Mouse (Mus musculus) limb, embryonic 11.5 days (tissue): Measurements from ENCODE around the gene Ropn1l. TPM values are rescaled to one million over a fixed set of nuclear protein-coding genes. Genes with fewer than 3 reads are reported as not detected.
A peak's percentile ranks its signal among the peaks of the same experiment; 100 is the strongest.

ENCODE experiments used
- ATAC-seq: fragments of 200-750 bp; cut with Nextera tagmentation; 2 replicates; pipeline ENCODE4 v1.8.0; 2017; ENCODE audit warnings: low read depth; ENCODE audit not compliant: insufficient number of reproducible peaks, low FRiP score, low TSS enrichment
- DNase-seq: peaks from one replicate; pipeline ENCODE4 v3.0.0-alpha.2; 2015; ENCODE audit warnings: low spot score
- H3K27ac ChIP-seq: fragments of 300-500 bp; sonication (generic); replicated peaks from 2 replicates; pipeline ENCODE4 v1.5.1; 2014; ENCODE audit warnings: low read depth, mild to moderate bottlenecking, low read length
- H3K27me3 ChIP-seq: fragments of 300-500 bp; sonication (generic); 2 replicates; pipeline ENCODE4 v1.6.1; 2014; ENCODE audit warnings: mild to moderate bottlenecking, low read length, mixed read lengths; ENCODE audit not compliant: control insufficient read depth, insufficient read depth
- H3K36me3 ChIP-seq: fragments of 300-500 bp; sonication (generic); 2 replicates; pipeline ENCODE4 v1.6.1; 2014; ENCODE audit warnings: mild to moderate bottlenecking, low read length, moderate library complexity, mixed read lengths; ENCODE audit not compliant: control insufficient read depth, insufficient read depth
- H3K4me1 ChIP-seq: fragments of 300-500 bp; sonication (generic); 2 replicates; pipeline ENCODE4 v1.6.1; 2014; ENCODE audit warnings: low read length, mixed read lengths; ENCODE audit not compliant: control insufficient read depth, insufficient read depth
- H3K4me2 ChIP-seq: fragments of 300-500 bp; sonication (generic); 2 replicates; pipeline ENCODE4 v1.6.1; 2014; ENCODE audit warnings: low read depth, mild to moderate bottlenecking, moderate library complexity; ENCODE audit not compliant: severe bottlenecking
- H3K4me3 ChIP-seq: fragments of 300-500 bp; sonication (generic); 2 replicates; pipeline ENCODE4 v1.5.1; 2014; ENCODE audit warnings: low read depth, low read length
- H3K9ac ChIP-seq: fragments of 300-500 bp; sonication (generic); 2 replicates; pipeline ENCODE4 v1.6.1; 2014; ENCODE audit warnings: mild to moderate bottlenecking, low read length
- H3K9me3 ChIP-seq: fragments of 300-500 bp; sonication (generic); 2 replicates; pipeline ENCODE4 v1.6.1; 2016; ENCODE audit warnings: low read length; ENCODE audit not compliant: control insufficient read depth
- WGBS: fragments of 180-500 bp; shearing (Covaris S2); extraction: QIAGEN DNeasy Blood & Tissue Kit; methylation state at CpG from one replicate; pipeline ENCODE4 v1.1.7; 2014; 5-methylcytosine and 5-hydroxymethylcytosine counted together
- polyA plus RNA-seq: library from polyadenylated mRNA; unstranded; fragments of >200 nt; fragmentation: Nextera tagmentation; extraction: Ambion mirVana; gene quantifications from 2 replicates; pipeline ENCODE4 v1.2.1, GENCODE M21; 2014

Gene Ropn1l
- polyA plus RNA-seq, 1 experiment from 2014 or later = 3.5 TPM

- Histone ChIP-seq H3K36me3 (peaks cover 8% of the 10 kb centered on the region; the same call in 1 of the 2 replicates), H3K4me1 (no peaks in the 10 kb centered on the region), H3K9me3 (no peaks in the 10 kb centered on the region), H3K27me3 (no peaks in the 10 kb centered on the region), H3K9ac (no peak overlapping the region), H3K27ac (no peak overlapping the region), H3K4me2 (no peak overlapping the region), H3K4me3 (no peak overlapping the region)
- ATAC-seq (no peak), DNase-seq (no peak)
- 94% methylated on average over 4 of the region's 4 CpGs for WGBS
Observed at GRCm38 (mm10) chr15:31471529-31471928, 18.0 kb upstream of the Ropn1l start.

GRCm38 (mm10) chr15:31469497-31469896, 16.0 kb upstream of the Ropn1l start:
- DNase-seq (no peak), ATAC-seq (no peak)
- Histone ChIP-seq H3K36me3 (peaks cover 11% of the 10 kb centered on the region; the same call in 1 of the 2 replicates), H3K27me3 (no peaks in the 10 kb centered on the region), H3K4me3 (no peak overlapping the region), H3K4me2 (no peak overlapping the region), H3K4me1 (no peaks in the 10 kb centered on the region), H3K27ac (no peak overlapping the region), H3K9me3 (no peaks in the 10 kb centered on the region), H3K9ac (no peak overlapping the region)
- WGBS = 83% methylated on average over 4 of the region's 4 CpGs

GRCm38 (mm10) chr15:31468806-31469205, 15.3 kb upstream of the Ropn1l start:
- WGBS = 93% methylated on average over 5 of the region's 5 CpGs
- no peak for ATAC-seq

GRCm38 (mm10) chr15:31466749-31467148, 13.2 kb upstream of the Ropn1l start:
- Histone ChIP-seq H3K4me3 (no peak overlapping the region), H3K27me3 (no peaks in the 10 kb centered on the region), H3K4me2 (no peak overlapping the region), H3K9ac (no peak overlapping the region), H3K4me1 (no peaks in the 10 kb centered on the region), H3K36me3 (peaks cover 11% of the 10 kb centered on the region; the same call in 1 of the 2 replicates), H3K9me3 (no peaks in the 10 kb centered on the region), H3K27ac (no peak overlapping the region)
- no peak for DNase-seq
- no peak for ATAC-seq
- 81% methylated on average over 1 of the region's 1 CpGs for WGBS

More at GRCm38 (mm10) chr15:31468806-31469205, 15.3 kb upstream of the Ropn1l start:
- no peaks in the 10 kb centered on the region for H3K4me1 ChIP-seq
- H3K4me2 ChIP-seq = no peak overlapping the region
- H3K4me3 ChIP-seq = no peak overlapping the region
- no peak overlapping the region for H3K27ac ChIP-seq
- no peaks in the 10 kb centered on the region for H3K27me3 ChIP-seq
- no peak overlapping the region for H3K9ac ChIP-seq
- DNase-seq = peak; percentile 18
- no peaks in the 10 kb centered on the region for H3K9me3 ChIP-seq
- H3K36me3 ChIP-seq = peaks cover 11% of the 10 kb centered on the region; the same call in 1 of the 2 replicates

GRCm38 (mm10) chr15:31466295-31466694, 12.8 kb upstream of the Ropn1l start:
- Histone ChIP-seq H3K4me1 (no peaks in the 10 kb centered on the region), H3K9me3 (no peaks in the 10 kb centered on the region), H3K4me3 (no peak overlapping the region), H3K27me3 (no peaks in the 10 kb centered on the region), H3K4me2 (no peak overlapping the region), H3K36me3 (peaks cover 13% of the 10 kb centered on the region; the same call in 1 of the 2 replicates), H3K9ac (no peak overlapping the region), H3K27ac (no peak overlapping the region)
- ATAC-seq = no peak
- no peak for DNase-seq
- WGBS = 94% methylated on average over 5 of the region's 5 CpGs

- no peak overlapping the region for H3K27ac ChIP-seq
- no peak overlapping the region for H3K9ac ChIP-seq
- no peaks in the 10 kb centered on the region for H3K27me3 ChIP-seq
- ATAC-seq = no peak
- no peak for DNase-seq
- no peaks in the 10 kb centered on the region for H3K4me1 ChIP-seq
- WGBS = 92% methylated on average over 2 of the region's 2 CpGs
- no peak overlapping the region for H3K4me2 ChIP-seq
- peaks cover 16% of the 10 kb centered on the region; the same call in 1 of the 2 replicates for H3K36me3 ChIP-seq
- no peak overlapping the region for H3K4me3 ChIP-seq
- no peaks in the 10 kb centered on the region for H3K9me3 ChIP-seq
Observed at GRCm38 (mm10) chr15:31465806-31466205, 12.3 kb upstream of the Ropn1l start.

- DNase-seq (no peak), ATAC-seq (no peak)
- H3K9me3 ChIP-seq = no peaks in the 10 kb centered on the region
- no peak overlapping the region for H3K9ac ChIP-seq
- no peak overlapping the region for H3K4me2 ChIP-seq
- no peak overlapping the region for H3K27ac ChIP-seq
- no peaks in the 10 kb centered on the region for H3K4me1 ChIP-seq
- no peak overlapping the region for H3K4me3 ChIP-seq
- H3K27me3 ChIP-seq = no peaks in the 10 kb centered on the region
- 84% methylated on average over 2 of the region's 2 CpGs for WGBS
- H3K36me3 ChIP-seq = peaks cover 19% of the 10 kb centered on the region; the same call in 1 of the 2 replicates
Observed at GRCm38 (mm10) chr15:31460571-31460970, 7.0 kb upstream of the Ropn1l start.

- DNase-seq (peak; percentile 14), ATAC-seq (no peak)
- H3K36me3 ChIP-seq = peaks cover 16% of the 10 kb centered on the region; the same call in 1 of the 2 replicates
- no peak overlapping the region for H3K27ac ChIP-seq
- no peak overlapping the region for H3K4me2 ChIP-seq
- H3K4me1 ChIP-seq = no peaks in the 10 kb centered on the region
- no peak overlapping the region for H3K4me3 ChIP-seq
- 89% methylated on average over 7 of the region's 7 CpGs for WGBS
- no peaks in the 10 kb centered on the region for H3K9me3 ChIP-seq
- no peak overlapping the region for H3K9ac ChIP-seq
- H3K27me3 ChIP-seq = no peaks in the 10 kb centered on the region
Observed at GRCm38 (mm10) chr15:31458081-31458480, 4.5 kb upstream of the Ropn1l start.

- Histone ChIP-seq H3K4me3 (no peak overlapping the region), H3K9me3 (no peaks in the 10 kb centered on the region), H3K4me1 (no peaks in the 10 kb centered on the region; the same call in 1 of the 2 replicates), H3K36me3 (peaks cover 15% of the 10 kb centered on the region; the same call in 1 of the 2 replicates), H3K27me3 (no peaks in the 10 kb centered on the region), H3K4me2 (no peak overlapping the region), H3K27ac (no peak overlapping the region), H3K9ac (no peak overlapping the region)
- DNase-seq (no peak), ATAC-seq (no peak)
- WGBS = 92% methylated on average over 5 of the region's 5 CpGs
Observed at GRCm38 (mm10) chr15:31456381-31456780, 2.8 kb upstream of the Ropn1l start.
